Mouse (Mus musculus) megakaryocyte, embryonic 14.5 days (primary cell): ENCODE data around the gene Gprc5b.

ENCODE experiments used
- FLI1 ChIP-seq: IDR thresholded peaks from 2 replicates; pipeline ENCODE4 v1.6.1; 2012; ENCODE audit warnings: low read length, inconsistent platforms, mixed read lengths
- GATA1 ChIP-seq: IDR thresholded peaks from 3 replicates; pipeline ENCODE4 v1.6.1; 2012; ENCODE audit warnings: mixed read lengths, low read length, inconsistent platforms, borderline replicate concordance

DNA sequence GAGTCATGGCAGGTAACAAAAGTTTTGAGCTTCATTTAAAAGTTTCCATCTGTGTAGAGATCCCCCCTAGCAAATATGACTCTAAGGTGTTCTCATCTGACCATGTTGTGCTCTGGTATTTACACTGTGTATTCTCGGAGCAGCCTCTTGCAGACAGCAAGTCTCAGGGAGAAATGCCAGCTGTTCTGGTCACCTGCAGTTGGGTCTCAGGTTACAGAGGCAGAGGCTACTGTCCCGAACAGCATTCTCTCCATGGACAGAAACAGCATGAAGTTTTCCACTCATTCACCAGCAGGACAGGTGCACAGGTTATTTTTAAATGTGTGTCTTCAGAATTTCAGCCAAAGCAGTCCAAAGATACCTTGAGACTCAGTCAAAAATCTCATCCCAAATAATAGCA lies 50.1 kb downstream of the Gprc5b start:
- no peak for TF ChIP-seq GATA1
- no peak for TF ChIP-seq FLI1
